Mouse (Mus musculus) MEL (cell line): ENCODE measurements at regions not wholly inside any gene's neighbourhood (a gene's known extent, or its start where the extent isn't known, plus 50 kb on each side); places are given as distances from the start of the nearest gene placed in this dataset.

Experiments used
- BHLHE40 ChIP-seq: IDR thresholded peaks from 2 replicates; pipeline ENCODE4 v1.6.1; 2012; ENCODE audit warnings: low read depth, mild to moderate bottlenecking, inconsistent platforms, low read length, improper control_type of control experiment, borderline replicate concordance
- MXI1 ChIP-seq: IDR thresholded peaks from 2 replicates; pipeline ENCODE4 v1.6.1; 2011; ENCODE audit warnings: mild to moderate bottlenecking, low read depth, low read length, improper control_type of control experiment
- POLR2AphosphoS2 ChIP-seq: IDR thresholded peaks from 2 replicates; pipeline ENCODE4 v1.6.1; 2011; ENCODE audit warnings: low read length, improper control_type of control experiment
- ZNF384 ChIP-seq: IDR thresholded peaks from 2 replicates; pipeline ENCODE4 v1.6.1; 2012; ENCODE audit warnings: low read depth, mild to moderate bottlenecking, inconsistent platforms, low read length, improper control_type of control experiment

DNA sequence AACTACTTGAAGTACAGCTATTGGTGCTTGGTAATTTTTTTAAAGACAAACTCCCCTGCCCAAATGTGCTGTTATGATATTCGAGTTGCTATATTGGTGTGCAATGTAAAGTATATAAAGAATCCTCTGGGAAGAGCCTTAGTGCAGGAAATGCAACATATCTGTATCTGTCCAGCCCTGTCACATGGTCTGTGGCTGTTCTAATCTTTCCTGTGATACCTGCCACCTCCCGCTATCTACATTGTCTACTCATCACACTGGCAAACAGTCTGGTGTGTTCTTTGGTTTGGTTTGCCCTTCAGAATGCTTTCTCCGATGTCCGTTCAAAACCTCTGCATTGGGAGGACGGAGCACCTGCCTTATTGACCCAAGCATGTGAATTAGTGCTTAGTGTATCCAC, 262.6 kb upstream of the Atp2b1 start:
- TF ChIP-seq POLR2AphosphoS2, result no peak
- TF ChIP-seq ZNF384, result no peak
- TF ChIP-seq MXI1, result no peak
- no peak for TF ChIP-seq BHLHE40
